Mouse (Mus musculus): ENCODE data around the gene H2-Ob.

The H2-Ob gene

GRCm38 (mm10) chr17:34238706-34239105 is at the start of gene H2-Ob:
Gene H2-Ob, plus strand, starts transcription at chr17:34238903.
- DNase-seq (ENCODE audit: low read depth): peak; percentile 53

- no peak for DNase-seq (ENCODE audit: low read depth)
These were observed 49.7 kb upstream of the H2-Ob start for GRCm38 (mm10) chr17:34188986-34189385.

- DNase-seq (ENCODE audit: low read depth): no peak
These were observed 45.9 kb upstream of the H2-Ob start for GRCm38 (mm10) chr17:34192852-34193251.

GRCm38 (mm10) chr17:34193468-34193867 is 45.2 kb upstream of the H2-Ob start:
- no peak for DNase-seq (ENCODE audit: low read depth)

- no peak for DNase-seq (ENCODE audit: low read depth)
These were observed 44.0 kb upstream of the H2-Ob start for GRCm38 (mm10) chr17:34194723-34195122.

- DNase-seq (ENCODE audit: low read depth): no peak
These were observed 42.2 kb upstream of the H2-Ob start for GRCm38 (mm10) chr17:34196491-34196890.

GRCm38 (mm10) chr17:34196941-34197894 is 41.5 kb upstream of the H2-Ob start, which contains the start of gene Psmb8:
Gene Psmb8, plus strand, starts transcription at chr17:34197721.
- DNase-seq (ENCODE audit: low read depth): peak; percentile 81

GRCm38 (mm10) chr17:34197904-34198520 is 40.7 kb upstream of the H2-Ob start:
- no peak for DNase-seq (ENCODE audit: low read depth)

GRCm38 (mm10) chr17:34198521-34198912 is 40.2 kb upstream of the H2-Ob start:
- no peak for DNase-seq (ENCODE audit: low read depth)

GRCm38 (mm10) chr17:34199050-34199619 is 39.6 kb upstream of the H2-Ob start:
- no peak for DNase-seq (ENCODE audit: low read depth)

- DNase-seq (ENCODE audit: low read depth): no peak
These were observed 38.7 kb upstream of the H2-Ob start for GRCm38 (mm10) chr17:34200047-34200446.

- no peak for DNase-seq (ENCODE audit: low read depth)
These were observed 37.8 kb upstream of the H2-Ob start for GRCm38 (mm10) chr17:34200772-34201505.

- no peak for DNase-seq (ENCODE audit: low read depth)
These were observed 37.1 kb upstream of the H2-Ob start for GRCm38 (mm10) chr17:34201506-34202055.

GRCm38 (mm10) chr17:34202760-34203442 is 35.8 kb upstream of the H2-Ob start:
- no peak for DNase-seq (ENCODE audit: low read depth)

- peak; percentile 25 for DNase-seq (ENCODE audit: low read depth)
These were observed 35.3 kb upstream of the H2-Ob start, which contains the start of gene Tap2 for GRCm38 (mm10) chr17:34203444-34203843. Gene Tap2, plus strand, starts transcription at chr17:34203527.

GRCm38 (mm10) chr17:34204303-34205010 is 34.2 kb upstream of the H2-Ob start:
- peak; percentile 96 for DNase-seq (ENCODE audit: low read depth)

- DNase-seq (ENCODE audit: low read depth): peak; percentile 55
These were observed 33.5 kb upstream of the H2-Ob start for GRCm38 (mm10) chr17:34205021-34205745.

- DNase-seq (ENCODE audit: low read depth): peak; percentile 76
These were observed 32.9 kb upstream of the H2-Ob start for GRCm38 (mm10) chr17:34205746-34206176.

- DNase-seq (ENCODE audit: low read depth): no peak
These were observed 32.0 kb upstream of the H2-Ob start for GRCm38 (mm10) chr17:34206731-34207130.

- no peak for DNase-seq (ENCODE audit: low read depth)
These were observed 31.2 kb upstream of the H2-Ob start for GRCm38 (mm10) chr17:34207456-34207855.
